Mouse (Mus musculus): ENCODE measurements at regions not wholly inside any gene's neighbourhood (a gene's known extent, or its start where the extent isn't known, plus 50 kb on each side); places are given as distances from the start of the nearest gene placed in this dataset.

GRCm38 (mm10) chr11:114311640-114312039, 244.8 kb upstream of the Sdk2 start:
- H3K4me2 ChIP-seq: no peak overlapping the region
- no peak overlapping the region for H3K4me3 ChIP-seq (ENCODE audit: low read depth, low read length)
- no peak for ATAC-seq (replicated peaks; ENCODE audit: insufficient number of reproducible peaks, low FRiP score, low TSS enrichment)
- peaks cover 15% of the 10 kb centered on the region; the same call in 1 of the 2 replicates for H3K27me3 ChIP-seq (ENCODE audit: control insufficient read depth, insufficient read depth, low read length)
- 68% methylated on average over 4 of the region's 4 CpGs for WGBS (ENCODE audit: insufficient replicate concordance)
- no peaks in the 10 kb centered on the region for H3K9me3 ChIP-seq (replicated peaks; ENCODE audit: control insufficient read depth, low read length)
- H3K4me1 ChIP-seq (ENCODE audit: control insufficient read depth, insufficient read depth, low read length): 0 out of 2 replicates have a peak, but pooled peaks cover 4% of the 10 kb centered on the region
- no peaks in the 10 kb centered on the region for H3K36me3 ChIP-seq (ENCODE audit: control insufficient read depth, insufficient read depth, low read length)
- H3K9ac ChIP-seq (ENCODE audit: low read depth, low read length): no peak overlapping the region
- H3K27ac ChIP-seq (ENCODE audit: low read depth, low read length): no peak overlapping the region

GRCm38 (mm10) chr11:114303636-114304354, 236.9 kb upstream of the Sdk2 start:
- Histone ChIP-seq H3K27ac (ENCODE audit: low read depth, low read length) (no peak overlapping the region), H3K4me1 (ENCODE audit: control insufficient read depth, insufficient read depth, low read length) (no peaks in the 10 kb centered on the region), H3K4me2 (no peak overlapping the region), H3K9me3 (replicated peaks; ENCODE audit: control insufficient read depth, low read length) (no peaks in the 10 kb centered on the region), H3K4me3 (ENCODE audit: low read depth, low read length) (no peak overlapping the region), H3K9ac (ENCODE audit: low read depth, low read length) (no peak overlapping the region), H3K36me3 (ENCODE audit: control insufficient read depth, insufficient read depth, low read length) (no peaks in the 10 kb centered on the region), H3K27me3 (ENCODE audit: control insufficient read depth, insufficient read depth, low read length) (no peaks in the 10 kb centered on the region)
- WGBS (ENCODE audit: insufficient replicate concordance): 60% methylated on average over 13 of the region's 13 CpGs
- no peak for ATAC-seq (replicated peaks; ENCODE audit: insufficient number of reproducible peaks, low FRiP score, low TSS enrichment)

GRCm38 (mm10) chr11:114300611-114301319, 233.9 kb upstream of the Sdk2 start:
- Histone ChIP-seq H3K4me1 (ENCODE audit: control insufficient read depth, insufficient read depth, low read length) (no peaks in the 10 kb centered on the region), H3K9ac (ENCODE audit: low read depth, low read length) (no peak overlapping the region), H3K27ac (ENCODE audit: low read depth, low read length) (no peak overlapping the region), H3K36me3 (ENCODE audit: control insufficient read depth, insufficient read depth, low read length) (no peaks in the 10 kb centered on the region), H3K27me3 (ENCODE audit: control insufficient read depth, insufficient read depth, low read length) (no peaks in the 10 kb centered on the region), H3K9me3 (replicated peaks; ENCODE audit: control insufficient read depth, low read length) (no peaks in the 10 kb centered on the region), H3K4me2 (no peak overlapping the region), H3K4me3 (ENCODE audit: low read depth, low read length) (no peak overlapping the region)
- 83% methylated on average over 10 of the region's 10 CpGs for WGBS (ENCODE audit: insufficient replicate concordance)
- ATAC-seq (replicated peaks; ENCODE audit: insufficient number of reproducible peaks, low FRiP score, low TSS enrichment): no peak

GRCm38 (mm10) chr11:114296816-114297334, 230.0 kb upstream of the Sdk2 start:
- WGBS (ENCODE audit: insufficient replicate concordance): 46% methylated on average over 10 of the region's 10 CpGs
- Histone ChIP-seq H3K27ac (ENCODE audit: low read depth, low read length) (no peak overlapping the region), H3K4me2 (no peak overlapping the region), H3K27me3 (ENCODE audit: control insufficient read depth, insufficient read depth, low read length) (no peaks in the 10 kb centered on the region), H3K4me1 (ENCODE audit: control insufficient read depth, insufficient read depth, low read length) (peaks cover 2% of the 10 kb centered on the region; the same call in 1 of the 2 replicates), H3K9ac (ENCODE audit: low read depth, low read length) (no peak overlapping the region), H3K9me3 (replicated peaks; ENCODE audit: control insufficient read depth, low read length) (no peaks in the 10 kb centered on the region), H3K4me3 (ENCODE audit: low read depth, low read length) (no peak overlapping the region), H3K36me3 (ENCODE audit: control insufficient read depth, insufficient read depth, low read length) (no peaks in the 10 kb centered on the region)
- no peak for ATAC-seq (replicated peaks; ENCODE audit: insufficient number of reproducible peaks, low FRiP score, low TSS enrichment)

- 47% methylated on average over 5 of the region's 5 CpGs for WGBS (ENCODE audit: insufficient replicate concordance)
These were observed 227.8 kb upstream of the Sdk2 start for GRCm38 (mm10) chr11:114294511-114295250.

GRCm38 (mm10) chr11:114291258-114291657, 224.4 kb upstream of the Sdk2 start:
- 81% methylated on average over 5 of the region's 5 CpGs for WGBS (ENCODE audit: insufficient replicate concordance)
- Histone ChIP-seq H3K27ac (ENCODE audit: low read depth, low read length) (no peak overlapping the region), H3K4me1 (ENCODE audit: control insufficient read depth, insufficient read depth, low read length) (peaks cover 2% of the 10 kb centered on the region; the same call in 1 of the 2 replicates), H3K36me3 (ENCODE audit: control insufficient read depth, insufficient read depth, low read length) (no peaks in the 10 kb centered on the region), H3K27me3 (ENCODE audit: control insufficient read depth, insufficient read depth, low read length) (no peaks in the 10 kb centered on the region), H3K9ac (ENCODE audit: low read depth, low read length) (no peak overlapping the region), H3K4me2 (no peak overlapping the region), H3K4me3 (ENCODE audit: low read depth, low read length) (no peak overlapping the region), H3K9me3 (replicated peaks; ENCODE audit: control insufficient read depth, low read length) (no peaks in the 10 kb centered on the region)
- no peak for ATAC-seq (replicated peaks; ENCODE audit: insufficient number of reproducible peaks, low FRiP score, low TSS enrichment)

More at GRCm38 (mm10) chr11:114294511-114295250, 227.8 kb upstream of the Sdk2 start:
- Histone ChIP-seq H3K27ac (ENCODE audit: low read depth, low read length) (no peak overlapping the region), H3K27me3 (ENCODE audit: control insufficient read depth, insufficient read depth, low read length) (no peaks in the 10 kb centered on the region), H3K36me3 (ENCODE audit: control insufficient read depth, insufficient read depth, low read length) (no peaks in the 10 kb centered on the region), H3K4me1 (ENCODE audit: control insufficient read depth, insufficient read depth, low read length) (peaks cover 2% of the 10 kb centered on the region; the same call in 1 of the 2 replicates), H3K9ac (ENCODE audit: low read depth, low read length) (no peak overlapping the region), H3K4me2 (no peak overlapping the region), H3K9me3 (replicated peaks; ENCODE audit: control insufficient read depth, low read length) (no peaks in the 10 kb centered on the region), H3K4me3 (ENCODE audit: low read depth, low read length) (no peak overlapping the region)
- no peak for ATAC-seq (replicated peaks; ENCODE audit: insufficient number of reproducible peaks, low FRiP score, low TSS enrichment)

GRCm38 (mm10) chr11:114289946-114290345, 223.1 kb upstream of the Sdk2 start:
- Histone ChIP-seq H3K36me3 (ENCODE audit: control insufficient read depth, insufficient read depth, low read length) (no peaks in the 10 kb centered on the region), H3K27ac (ENCODE audit: low read depth, low read length) (no peak overlapping the region), H3K27me3 (ENCODE audit: control insufficient read depth, insufficient read depth, low read length) (peaks cover 4% of the 10 kb centered on the region; the same call in 1 of the 2 replicates), H3K4me1 (ENCODE audit: control insufficient read depth, insufficient read depth, low read length) (no peaks in the 10 kb centered on the region), H3K9ac (ENCODE audit: low read depth, low read length) (no peak overlapping the region), H3K4me3 (ENCODE audit: low read depth, low read length) (no peak overlapping the region), H3K4me2 (no peak overlapping the region), H3K9me3 (replicated peaks; ENCODE audit: control insufficient read depth, low read length) (no peaks in the 10 kb centered on the region)
- no peak for ATAC-seq (replicated peaks; ENCODE audit: insufficient number of reproducible peaks, low FRiP score, low TSS enrichment)
- 72% methylated on average over 1 of the region's 1 CpGs for WGBS (ENCODE audit: insufficient replicate concordance)

- Histone ChIP-seq H3K9ac (ENCODE audit: low read depth, low read length) (no peak overlapping the region), H3K27me3 (ENCODE audit: control insufficient read depth, insufficient read depth, low read length) (peaks cover 4% of the 10 kb centered on the region; the same call in 1 of the 2 replicates), H3K27ac (ENCODE audit: low read depth, low read length) (no peak overlapping the region), H3K4me2 (no peak overlapping the region), H3K4me1 (ENCODE audit: control insufficient read depth, insufficient read depth, low read length) (no peaks in the 10 kb centered on the region), H3K4me3 (ENCODE audit: low read depth, low read length) (no peak overlapping the region), H3K9me3 (replicated peaks; ENCODE audit: control insufficient read depth, low read length) (no peaks in the 10 kb centered on the region), H3K36me3 (ENCODE audit: control insufficient read depth, insufficient read depth, low read length) (no peaks in the 10 kb centered on the region)
- WGBS (ENCODE audit: insufficient replicate concordance): 77% methylated on average over 20 of the region's 20 CpGs
- ATAC-seq (replicated peaks; ENCODE audit: insufficient number of reproducible peaks, low FRiP score, low TSS enrichment): no peak
These were observed 218.2 kb upstream of the Sdk2 start for GRCm38 (mm10) chr11:114284820-114285666.
